Mouse (Mus musculus) cerebellum, postnatal 10 days (tissue): Measurements from ENCODE around the gene Syvn1.

Experiments used
- DNase-seq, 2 experiments: peaks; one replicate each; pipeline ENCODE4 v3.0.0; 2021; ENCODE audit warnings: mixed read lengths in 2 of 2

The Syvn1 gene

GRCm38 (mm10) chr19:6069851-6070250 is 23.5 kb downstream of the Syvn1 start:
- no peak for DNase-seq

DNA sequence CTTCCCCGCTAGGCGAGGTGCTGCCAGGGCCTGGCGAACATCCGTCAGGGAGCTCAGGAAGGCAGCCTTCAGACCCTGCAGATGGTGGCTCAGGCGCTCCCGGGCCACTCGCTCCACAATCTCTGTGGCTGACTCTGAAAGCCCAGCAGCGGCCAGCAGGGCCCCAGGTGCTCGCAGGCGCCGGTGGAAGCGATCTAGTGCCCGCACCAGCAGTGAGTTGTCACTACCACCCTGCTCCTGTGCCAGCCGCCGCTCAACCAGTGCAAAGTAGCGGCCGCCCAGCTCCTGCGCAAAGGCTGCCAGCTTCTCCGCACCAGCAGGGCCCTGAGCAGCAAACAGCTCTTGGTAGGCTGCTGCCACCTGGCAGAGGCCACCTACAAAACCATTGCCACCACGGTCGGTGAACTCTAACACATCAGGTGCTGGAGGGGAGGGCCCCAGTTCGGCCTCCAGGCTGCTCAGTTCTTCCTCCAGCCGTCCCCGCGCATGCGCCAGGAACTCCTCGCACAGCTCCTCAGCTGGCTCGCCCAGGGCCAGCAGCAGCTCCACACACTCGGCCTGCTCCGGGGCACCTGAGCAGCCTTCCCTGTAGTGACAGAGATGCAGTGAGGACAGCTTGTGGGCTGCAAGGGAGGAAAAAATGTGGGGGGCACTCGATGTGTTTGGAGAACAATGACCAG is 24.3 kb downstream of the Syvn1 start:
- DNase-seq: peak; percentile 65 to 68

GRCm38 (mm10) chr19:6071261-6071660 is 24.9 kb downstream of the Syvn1 start:
- DNase-seq: no peak

- DNase-seq: no peak
Measured at GRCm38 (mm10) chr19:6073889-6074288, 27.5 kb downstream of the Syvn1 start.

- DNase-seq: peak; percentile 86 to 90
Measured at GRCm38 (mm10) chr19:6076564-6077393, 30.4 kb downstream of the Syvn1 start, which contains the start of gene Vps51. TSS of gene Vps51 (minus strand) at chr19:6077231.

GRCm38 (mm10) chr19:6079983-6080480 is 33.7 kb downstream of the Syvn1 start, which contains the start of gene Tmem262:
TSS of gene Tmem262 (plus strand) at chr19:6080033.
- DNase-seq: no peak

DNA sequence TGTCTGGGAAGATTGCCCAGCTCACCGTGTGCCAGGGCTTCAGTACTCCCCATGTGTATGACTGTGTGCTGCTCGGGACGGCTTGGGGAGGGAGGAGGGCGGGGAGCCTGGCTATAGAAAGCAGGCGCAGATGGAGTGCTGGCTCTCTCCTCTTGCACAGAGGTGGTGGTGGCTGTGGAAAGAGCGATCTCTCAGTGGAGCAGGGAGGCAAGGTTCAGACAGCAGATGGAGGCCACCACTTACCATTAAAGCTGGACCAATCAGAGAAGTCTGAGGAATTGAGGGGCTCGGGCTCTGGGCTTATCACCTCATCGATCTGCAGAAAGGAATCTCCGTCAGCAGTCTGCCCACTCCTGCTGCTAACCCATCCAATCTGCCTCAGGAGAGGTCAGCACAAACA is 35.8 kb downstream of the Syvn1 start, which contains the start of gene Gm28374:
Gm28374 (minus strand) TSS at position 101 of the 400 bp plus-strand sequence.
- no peak for DNase-seq

DNA sequence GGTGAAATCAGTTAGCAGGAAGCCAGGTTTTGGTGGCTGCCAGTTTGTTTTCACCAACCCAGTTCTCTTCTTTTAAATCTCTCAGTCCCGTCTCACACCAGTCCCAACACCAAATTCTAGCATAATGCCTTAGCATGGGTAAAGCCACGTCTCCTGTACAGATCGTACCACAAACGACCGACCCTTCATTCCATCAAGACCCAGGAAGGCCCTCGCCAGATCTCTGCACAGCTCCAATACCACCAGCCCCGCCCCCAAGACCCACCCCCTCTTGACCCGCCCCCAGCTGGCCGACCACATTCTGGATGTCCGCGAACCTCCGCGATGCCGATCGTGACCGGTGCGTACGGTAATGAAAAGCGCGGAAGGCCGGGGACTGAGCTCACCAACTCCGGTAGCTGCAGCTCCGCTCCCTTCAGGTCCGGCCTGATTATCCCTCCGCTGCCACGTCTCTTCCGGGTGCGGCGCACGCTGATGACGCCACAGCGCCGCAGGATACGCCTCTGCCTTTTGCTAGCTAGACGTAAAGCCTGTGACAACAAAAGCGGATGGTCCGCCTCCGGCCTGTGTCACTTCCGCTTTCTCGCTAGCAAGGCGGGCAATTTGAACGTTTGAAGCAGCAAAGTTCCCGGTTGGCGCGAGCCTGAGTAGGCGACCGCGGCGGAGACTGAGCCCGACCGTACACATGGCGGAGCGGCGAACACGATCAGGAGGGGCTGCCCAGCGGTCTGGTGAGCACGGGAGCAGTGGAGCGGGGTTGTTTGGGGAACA is 38.3 kb downstream of the Syvn1 start, which contains the start of the genes Zfpl1 and Cdca5:
Zfpl1 (minus strand) TSS at position 479 of the 771 bp plus-strand sequence.
Cdca5 (plus strand) TSS at position 506 of the 771 bp plus-strand sequence.
- peak; percentile 98 for DNase-seq

- peak; percentile 65 to 71 for DNase-seq
Measured at GRCm38 (mm10) chr19:6085417-6085879, 39.1 kb downstream of the Syvn1 start.

- DNase-seq: no peak
Measured at GRCm38 (mm10) chr19:6088841-6089240, 42.5 kb downstream of the Syvn1 start.

DNA sequence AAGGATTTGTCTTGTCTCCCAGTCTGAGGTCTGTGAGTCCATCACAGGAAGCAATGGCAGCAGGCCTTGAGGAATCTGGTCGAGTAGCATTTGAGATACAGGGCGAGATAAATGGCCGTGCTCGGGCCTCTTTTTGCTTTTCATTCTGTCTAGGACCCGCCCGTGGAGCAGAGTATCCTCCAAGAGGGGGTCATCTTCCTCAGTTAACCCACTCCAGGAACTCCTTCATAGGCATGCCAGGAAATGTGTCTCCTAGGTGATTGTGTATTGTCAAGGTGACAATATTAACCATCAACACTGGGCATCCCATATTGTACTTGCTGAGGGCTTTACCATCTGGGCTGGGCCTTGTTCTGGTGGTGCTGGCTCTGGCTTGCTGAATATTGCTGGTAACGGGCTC is 47.7 kb downstream of the Syvn1 start, which contains the start of gene AC131692.1:
AC131692.1 (plus strand) TSS at position 301 of the 400 bp plus-strand sequence.
- no peak for DNase-seq

DNA sequence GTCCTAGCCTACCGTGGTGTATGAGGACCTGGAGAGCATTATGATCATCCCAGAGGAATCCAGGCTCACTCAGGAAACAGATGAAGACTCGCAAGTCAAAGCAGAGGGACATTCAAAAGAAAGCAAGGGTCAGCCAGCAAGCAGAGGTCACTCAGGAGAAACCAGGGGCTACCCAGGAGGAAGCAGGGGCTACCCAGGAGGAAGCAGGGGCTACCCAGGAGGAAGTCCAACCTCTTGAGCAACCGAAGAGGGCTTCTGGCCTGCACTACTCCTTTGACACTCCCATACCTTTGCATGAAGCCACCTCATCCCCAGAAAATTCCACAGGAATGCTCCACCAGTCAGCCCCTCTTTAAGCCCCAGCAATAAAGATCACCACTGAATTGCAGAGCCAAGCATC is 51.5 kb downstream of the Syvn1 start:
- DNase-seq: no peak

DNA sequence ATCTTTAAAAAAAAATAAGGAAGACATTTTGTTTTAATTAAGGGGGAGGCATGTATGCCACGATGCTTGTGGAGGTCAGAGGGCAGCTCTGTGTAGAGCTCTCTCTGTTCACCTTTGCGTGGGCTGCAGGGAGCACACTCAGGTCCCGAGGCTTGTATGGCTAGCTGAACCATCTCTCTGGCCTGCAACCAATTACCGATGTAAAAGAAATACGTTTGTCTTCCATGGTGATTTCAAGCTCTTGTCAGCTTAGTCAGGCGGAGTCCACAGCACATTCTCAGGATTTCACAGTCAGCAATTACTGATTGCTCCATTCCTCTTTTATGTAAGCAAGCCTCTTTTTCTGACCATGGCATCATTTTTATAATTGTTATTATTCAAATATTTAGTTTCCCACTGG is 54.8 kb downstream of the Syvn1 start:
- DNase-seq: no peak

GRCm38 (mm10) chr19:6102169-6102853 is 55.9 kb downstream of the Syvn1 start:
- DNase-seq: no peak
